Comparison of ENCODE assay signal across 23 mouse cellular contexts in genomic region chr3:138119444-138120105, GRCm38 (mm10). TPM values are rescaled to one million over a fixed set of nuclear protein-coding genes. Genes with fewer than 3 reads are reported as not detected.
DNase-seq lines count a peak whose midpoint lies in the region; ATAC-seq and TF ChIP-seq lines count a peak whose summit lies in the region.
"Had no signal": no experiment of that assay in that cellular context is flagged by ENCODE, and none has a peak within 500 bp of the region (broad histone marks: within the 10 kb centered on the region; RNA-seq: fewer than 3 reads in every experiment).

No protein-coding gene starts in this region.

- no peaks in the 10 kb centered on the region for H3K4me1 ChIP-seq in embryonic facial prominence, embryonic 14.5 days (ENCODE audit: control insufficient read depth, insufficient read depth, low read length)
- H3K4me1 ChIP-seq in embryonic facial prominence, embryonic 10.5 days: no peaks in the 10 kb centered on the region
- H3K4me1 ChIP-seq in heart, adult 2 months (ENCODE audit: control insufficient read depth, insufficient read depth, low read length): peaks cover 10% of the 10 kb centered on the region
- no peaks in the 10 kb centered on the region for H3K4me1 ChIP-seq in hindbrain, embryonic 13.5 days (replicated peaks)
- H3K4me1 ChIP-seq: forebrain, embryonic 13.5 days; liver, embryonic 15.5 days; midbrain, embryonic 12.5 days had no signal

- no peak overlapping the region for H3K4me2 ChIP-seq in embryonic facial prominence, embryonic 14.5 days (ENCODE audit: low read depth, low read length)
- H3K4me2 ChIP-seq in hindbrain, embryonic 13.5 days: no peak overlapping the region
- H3K4me2 ChIP-seq: forebrain, embryonic 13.5 days; hindbrain, embryonic 14.5 days; liver, embryonic 15.5 days; midbrain, embryonic 12.5 days had no signal

- peak; percentile 53 for DNase-seq in embryonic facial prominence, embryonic 14.5 days (ENCODE audit: low spot score)
- no peak for DNase-seq in embryonic facial prominence, embryonic 10.5 days (ENCODE audit: low spot score)
- peak in 1 of 2 experiments; percentile 34 for DNase-seq in heart, adult 2 months
- DNase-seq in heart, adult 9 months (ENCODE audit: low spot score in 2 of 2): no peak
- DNase-seq in heart, postnatal 10 days: peak; percentile 48 to 58
- DNase-seq in cerebellum, postnatal 25 days: no peak
- DNase-seq: cerebellum, adult 9-11 months; embryo, embryonic 11 days; kidney, adult 2 months; kidney, postnatal 14 days; right cerebral cortex, postnatal 25 days; thymus, postnatal 4 days had no signal

- H3K27me3 ChIP-seq in embryonic facial prominence, embryonic 14.5 days (replicated peaks; ENCODE audit: control insufficient read depth, insufficient read depth, low read length): no peaks in the 10 kb centered on the region
- H3K27me3 ChIP-seq in embryonic facial prominence, embryonic 10.5 days (replicated peaks; ENCODE audit: low read depth, poor library complexity, severe bottlenecking): no peaks in the 10 kb centered on the region
- no peaks in the 10 kb centered on the region for H3K27me3 ChIP-seq in heart, adult 2 months (ENCODE audit: control insufficient read depth, insufficient read depth, low read length)
- H3K27me3 ChIP-seq in C2C12 (ENCODE audit: control insufficient read depth, insufficient read depth, insufficient read length): no peaks in the 10 kb centered on the region
- H3K27me3 ChIP-seq in hindbrain, embryonic 13.5 days: no peaks in the 10 kb centered on the region
- H3K27me3 ChIP-seq: forebrain, embryonic 13.5 days; liver, embryonic 15.5 days; midbrain, embryonic 12.5 days had no signal

- no peaks in the 10 kb centered on the region for H3K79me3 ChIP-seq in C2C12 (ENCODE audit: low read depth)

- no peak overlapping the region for H3K4me3 ChIP-seq in embryonic facial prominence, embryonic 14.5 days (ENCODE audit: low read depth, low read length)
- H3K4me3 ChIP-seq in embryonic facial prominence, embryonic 10.5 days: no peak overlapping the region
- no peak overlapping the region for H3K4me3 ChIP-seq in heart, adult 2 months
- H3K4me3 ChIP-seq in C2C12 (ENCODE audit: insufficient read depth, poor library complexity, severe bottlenecking): no peak overlapping the region
- H3K4me3 ChIP-seq in hindbrain, embryonic 13.5 days: no peak overlapping the region
- H3K4me3 ChIP-seq: forebrain, embryonic 13.5 days; left cerebral cortex, adult 2 months; liver, embryonic 15.5 days; midbrain, embryonic 12.5 days had no signal

- H3K9me3 ChIP-seq in embryonic facial prominence, embryonic 14.5 days (ENCODE audit: control insufficient read depth, low read length): no peaks in the 10 kb centered on the region
- H3K9me3 ChIP-seq in embryonic facial prominence, embryonic 10.5 days: no peaks in the 10 kb centered on the region
- no peaks in the 10 kb centered on the region for H3K9me3 ChIP-seq in hindbrain, embryonic 13.5 days
- H3K9me3 ChIP-seq: forebrain, embryonic 13.5 days; liver, embryonic 15.5 days; midbrain, embryonic 12.5 days had no signal

- no peaks in the 10 kb centered on the region for H3K36me3 ChIP-seq in embryonic facial prominence, embryonic 14.5 days (ENCODE audit: control insufficient read depth, insufficient read depth, low read length)
- no peaks in the 10 kb centered on the region for H3K36me3 ChIP-seq in embryonic facial prominence, embryonic 10.5 days (replicated peaks)
- peaks cover 10% of the 10 kb centered on the region for H3K36me3 ChIP-seq in heart, adult 2 months (ENCODE audit: control insufficient read depth, insufficient read depth, low read length)
- no peaks in the 10 kb centered on the region for H3K36me3 ChIP-seq in C2C12 (ENCODE audit: control insufficient read depth, insufficient read depth)
- no peaks in the 10 kb centered on the region for H3K36me3 ChIP-seq in hindbrain, embryonic 13.5 days
- H3K36me3 ChIP-seq: liver, embryonic 15.5 days; midbrain, embryonic 12.5 days had no signal

- no peak for TF ChIP-seq EP300 in heart, adult 2 months (IDR thresholded peaks at IDR 0.05; ENCODE audit: insufficient read depth, low read depth, low read length)

- 83% methylated on average over 16 of the region's 16 CpGs for WGBS in embryonic facial prominence, embryonic 14.5 days
- 92% methylated on average over 16 of the region's 16 CpGs for WGBS in embryonic facial prominence, embryonic 10.5 days
- 56% methylated on average over 16 of the region's 16 CpGs for WGBS in heart, adult 2 months
- WGBS in hindbrain, embryonic 13.5 days: 95% methylated on average over 16 of the region's 16 CpGs

- intact Hi-C loops in heart, adult 2 months (cut with DNase I): no loop called here
- intact Hi-C loops in heart, postnatal 10 days (cut with DNase I): loop anchor here (2.0 kb wide), 1 partner anchor 23 kb away; the partner anchor contains the start of gene Trmt10a

- no peak overlapping the region for H3K9ac ChIP-seq in embryonic facial prominence, embryonic 14.5 days (ENCODE audit: low read depth, low read length)
- H3K9ac ChIP-seq in heart, adult 2 months (ENCODE audit: low read depth, low read length): peak overlapping the region; percentile 44; the same call in 1 of the 2 replicates
- H3K9ac ChIP-seq in hindbrain, embryonic 13.5 days: no peak overlapping the region
- H3K9ac ChIP-seq: forebrain, embryonic 13.5 days; hindbrain, embryonic 14.5 days; liver, embryonic 15.5 days; midbrain, embryonic 12.5 days had no signal

- no peak for TF ChIP-seq POLR2A in heart, adult 2 months (IDR thresholded peaks at IDR 0.05; ENCODE audit: insufficient read depth, low read depth, low read length)

- peak; percentile 32; the same call in 1 of the 2 replicates for TF ChIP-seq CTCF in heart, adult 2 months (IDR thresholded peaks at IDR 0.05)
- no peak for TF ChIP-seq CTCF in C2C12 (IDR thresholded peaks at IDR 0.05; ENCODE audit: control insufficient read depth, insufficient read depth, insufficient read length)

- H3K79me2 ChIP-seq in heart, adult 2 months (replicated peaks; ENCODE audit: control insufficient read depth, insufficient read depth, low read length): no peaks in the 10 kb centered on the region
- H3K79me2 ChIP-seq in C2C12 (ENCODE audit: control insufficient read depth, insufficient read depth): no peaks in the 10 kb centered on the region

- ATAC-seq in embryonic facial prominence, embryonic 14.5 days (ENCODE audit: low read depth): no peak; the same call in 1 of the 2 replicates
- no peak for ATAC-seq in hindbrain, embryonic 13.5 days (ENCODE audit: low FRiP score)
- ATAC-seq: forebrain, embryonic 13.5 days had no signal

- H3K27ac ChIP-seq in embryonic facial prominence, embryonic 14.5 days (replicated peaks; ENCODE audit: low read depth, low read length): no peak overlapping the region
- H3K27ac ChIP-seq in embryonic facial prominence, embryonic 10.5 days (replicated peaks): no peak overlapping the region
- H3K27ac ChIP-seq in heart, adult 2 months: peak overlapping the region; percentile 68
- no peak overlapping the region for H3K27ac ChIP-seq in hindbrain, embryonic 13.5 days
- H3K27ac ChIP-seq: forebrain, embryonic 13.5 days; hindbrain, embryonic 14.5 days; left cerebral cortex, adult 2 months; liver, embryonic 15.5 days; midbrain, embryonic 12.5 days had no signal

- H3ac ChIP-seq in C2C12 (ENCODE audit: control insufficient read depth, insufficient read length, low read depth): no peak overlapping the region

TF ChIP-seq in C2C12, 6 proteins besides CTCF, POLR2A, EP300 and RAD21 (continues in another document):
- no peak for TF ChIP-seq MYOG (IDR thresholded peaks at IDR 0.05; ENCODE audit: control insufficient read depth, extremely low read depth, insufficient read length)
- no peak for TF ChIP-seq MAX (IDR thresholded peaks at IDR 0.05)
- TF ChIP-seq MYOD1 (IDR thresholded peaks at IDR 0.05; ENCODE audit: control insufficient read depth, insufficient read length, low read depth): peak; percentile 23
- no peak for TF ChIP-seq USF1 (IDR thresholded peaks at IDR 0.05; ENCODE audit: low read depth)
- TF ChIP-seq CEBPB (IDR thresholded peaks at IDR 0.05; ENCODE audit: low read depth): no peak

RNA-seq across cellular contexts. Expression of gene Trmt10a, which starts 23.7 kb away (rescaled TPM):
- 10.7 and 11.2 TPM in 2 replicates for polyA plus RNA-seq in embryonic facial prominence, embryonic 14.5 days (2014; fragmentation: Nextera tagmentation; extraction: Ambion mirVana)
- polyA plus RNA-seq in embryonic facial prominence, embryonic 10.5 days (2016; fragmentation: Nextera tagmentation; extraction: Ambion mirVana): 18.1 and 20.0 TPM in 2 replicates
- 1 to 10 TPM; 3.2 to 3.8 TPM for total RNA-seq in heart, adult 2 months (2021)
- polyA plus RNA-seq in heart, adult 2 months (2012; rRNA removed): 0.47 and 1.3 TPM in 2 replicates
- polyA plus RNA-seq in C2C12 (2012; fragmentation: generic; extraction: Trizol): 6.8 TPM
- total RNA-seq in heart, postnatal 10 days (2021): 1 to 10 TPM; 3.2 to 4.3 TPM
- 8.1 TPM in 2 replicates for polyA plus RNA-seq in hindbrain, embryonic 13.5 days (2015; fragmentation: Nextera tagmentation; extraction: Ambion mirVana)

RNA-seq across cellular contexts. Expression of gene Mttp, which starts 25.2 kb away (rescaled TPM):
- 6.3 TPM in 2 replicates for polyA plus RNA-seq in embryonic facial prominence, embryonic 14.5 days (2014; fragmentation: Nextera tagmentation; extraction: Ambion mirVana)
- polyA plus RNA-seq in embryonic facial prominence, embryonic 10.5 days (2016; fragmentation: Nextera tagmentation; extraction: Ambion mirVana): 9.8 and 10.0 TPM in 2 replicates
- 1 to 10 TPM; 5.9 to 6.9 TPM for total RNA-seq in heart, adult 2 months (2021)
- 2.0 and 3.0 TPM in 2 replicates for polyA plus RNA-seq in heart, adult 2 months (2012; rRNA removed)
- polyA plus RNA-seq in C2C12 (2012; fragmentation: generic; extraction: Trizol): 1.2 TPM
- total RNA-seq in heart, postnatal 10 days (2021): 1 to 10 TPM; 8.4 to 9.0 TPM
- 9.4 and 10.0 TPM in 2 replicates for polyA plus RNA-seq in hindbrain, embryonic 13.5 days (2015; fragmentation: Nextera tagmentation; extraction: Ambion mirVana)

RNA-seq across cellular contexts. Expression of gene Gm5105, which starts 52.4 kb away (rescaled TPM):
- polyA plus RNA-seq in embryonic facial prominence, embryonic 14.5 days (2014; fragmentation: Nextera tagmentation; extraction: Ambion mirVana): 0.26 and 0.75 TPM in 2 replicates
- 0.09 TPM in 1 of 2 replicates, not detected in the other for polyA plus RNA-seq in embryonic facial prominence, embryonic 10.5 days (2016; fragmentation: Nextera tagmentation; extraction: Ambion mirVana)
- 1 to 10 TPM in 1 of 2 experiments, under 1 TPM in 1; 0.77 to 1.4 TPM for total RNA-seq in heart, adult 2 months (2021)
- 1.4 and 2.0 TPM in 2 replicates for polyA plus RNA-seq in heart, adult 2 months (2012; rRNA removed)
- polyA plus RNA-seq in C2C12 (2012; fragmentation: generic; extraction: Trizol): 0.16 TPM
- total RNA-seq in heart, postnatal 10 days (2021): under 1 TPM; 0.67 to 0.72 TPM
- polyA plus RNA-seq in hindbrain, embryonic 13.5 days (2015; fragmentation: Nextera tagmentation; extraction: Ambion mirVana): 0.12 TPM in 1 of 2 replicates, not detected in the other
- total RNA-seq: adrenal gland, adult 18-20 months; MEL had no signal
- polyA plus RNA-seq: forebrain, embryonic 13.5 days; kidney, adult 2 months; limb, embryonic 11.5 days; macrophage; midbrain, embryonic 12.5 days had no signal

RNA-seq across cellular contexts. Expression of gene 1110002E22Rik, which starts 54.7 kb away (rescaled TPM):
- polyA plus RNA-seq in embryonic facial prominence, embryonic 14.5 days (2014; fragmentation: Nextera tagmentation; extraction: Ambion mirVana): 5.5 and 7.5 TPM in 2 replicates
- 0.04 and 0.05 TPM in 2 replicates for polyA plus RNA-seq in embryonic facial prominence, embryonic 10.5 days (2016; fragmentation: Nextera tagmentation; extraction: Ambion mirVana)
- total RNA-seq in heart, adult 2 months (2021): 10 to 100 TPM; 48.1 to 48.8 TPM
- 14.7 and 22.9 TPM in 2 replicates for polyA plus RNA-seq in heart, adult 2 months (2012; rRNA removed)
- polyA plus RNA-seq in C2C12 (2012; fragmentation: generic; extraction: Trizol): 6.5 TPM
- 10 to 100 TPM; 51.3 to 77.4 TPM for total RNA-seq in heart, postnatal 10 days (2021)
- 0.12 and 0.18 TPM in 2 replicates for polyA plus RNA-seq in hindbrain, embryonic 13.5 days (2015; fragmentation: Nextera tagmentation; extraction: Ambion mirVana)
- polyA plus RNA-seq: macrophage had no signal

Comparison
In these comparisons a context has a peak if more than half of its experiments do, and no peak if none do; other contexts are left out.
1. DNase-seq: peak in embryonic facial prominence, embryonic 14.5 days (single experiment) and heart, postnatal 10 days (2 of 2); none in embryonic facial prominence, embryonic 10.5 days (single experiment), heart, adult 9 months (0 of 2) and cerebellum, postnatal 25 days (0 of 2).